Mouse (Mus musculus) E14TG2a.4 (cell line): ENCODE data around the gene Ttll5.

ENCODE experiments used
- CTCF ChIP-seq: conservative IDR thresholded peaks from 2 replicates; pipeline ENCODE4 v1.5.1; 2014; ENCODE audit warnings: low read length
- NANOG ChIP-seq: IDR thresholded peaks from 2 replicates; pipeline ENCODE4 v1.6.1; 2014; ENCODE audit warnings: borderline replicate concordance, low read length, mixed read lengths
- POU5F1 ChIP-seq: IDR thresholded peaks from 2 replicates; pipeline ENCODE4 v1.6.1; 2014; ENCODE audit warnings: low read length, borderline replicate concordance

- TF ChIP-seq CTCF (no peak), NANOG (no peak), POU5F1 (no peak)
Observed at GRCm38 (mm10) chr12:86007377-86007776, 182.9 kb downstream of the Ttll5 start.
